Mouse (Mus musculus): Measurements from ENCODE around the gene Cfap54.

DNA sequence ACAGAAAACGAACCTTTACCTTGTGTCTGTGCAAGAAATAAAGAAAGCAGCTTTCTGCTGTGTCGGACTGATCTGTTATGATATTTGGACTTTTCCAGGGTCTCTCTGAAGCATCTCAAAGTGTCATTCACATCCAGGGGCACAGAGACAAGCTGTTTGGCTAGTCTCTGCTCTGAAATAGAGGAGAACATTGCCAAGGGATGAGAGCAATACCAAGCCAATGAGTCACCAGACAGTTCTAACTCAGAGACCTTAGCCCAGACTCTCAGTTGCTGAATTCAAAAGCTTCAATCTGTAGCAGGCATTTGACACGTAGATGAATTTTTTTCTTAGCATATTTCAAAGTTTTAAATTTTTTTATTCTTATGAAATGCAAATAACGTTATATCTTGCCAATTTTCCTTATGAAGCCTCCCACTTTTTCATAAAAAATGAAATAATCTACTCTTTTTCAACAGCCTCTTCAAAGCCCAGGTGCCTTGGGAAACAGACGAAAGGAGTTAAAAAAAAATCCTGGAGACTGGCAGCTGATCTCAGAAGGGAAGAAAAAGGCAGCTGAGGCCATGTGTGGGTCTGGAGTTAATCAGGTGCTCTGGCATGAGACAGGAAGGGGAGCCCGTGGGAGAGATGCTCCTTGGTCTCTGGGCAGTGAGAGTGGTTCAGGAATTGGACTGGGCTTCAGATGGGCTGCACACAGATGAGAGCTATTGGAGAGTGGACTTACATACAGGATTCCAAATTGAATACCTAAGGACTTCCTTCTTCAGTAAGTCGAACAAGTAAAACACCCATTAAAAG, 138.4 kb downstream of the Cfap54 start:
- no peak for TF ChIP-seq POLR2A (IDR thresholded peaks at IDR 0.05; ENCODE audit: borderline replicate concordance, extremely low read depth, insufficient read depth, insufficient read length, poor library complexity, severe bottlenecking)
- TF ChIP-seq CTCF (IDR thresholded peaks at IDR 0.05; ENCODE audit: borderline replicate concordance, extremely low read depth, insufficient read depth, insufficient read length): no peak

All from brain, embryonic 14.5 days (tissue).